Mouse (Mus musculus): ENCODE measurements around the gene Fbxo42.
A peak's percentile ranks its signal among the peaks of the same experiment; 100 is the strongest.

Fbxo42 gene

DNA sequence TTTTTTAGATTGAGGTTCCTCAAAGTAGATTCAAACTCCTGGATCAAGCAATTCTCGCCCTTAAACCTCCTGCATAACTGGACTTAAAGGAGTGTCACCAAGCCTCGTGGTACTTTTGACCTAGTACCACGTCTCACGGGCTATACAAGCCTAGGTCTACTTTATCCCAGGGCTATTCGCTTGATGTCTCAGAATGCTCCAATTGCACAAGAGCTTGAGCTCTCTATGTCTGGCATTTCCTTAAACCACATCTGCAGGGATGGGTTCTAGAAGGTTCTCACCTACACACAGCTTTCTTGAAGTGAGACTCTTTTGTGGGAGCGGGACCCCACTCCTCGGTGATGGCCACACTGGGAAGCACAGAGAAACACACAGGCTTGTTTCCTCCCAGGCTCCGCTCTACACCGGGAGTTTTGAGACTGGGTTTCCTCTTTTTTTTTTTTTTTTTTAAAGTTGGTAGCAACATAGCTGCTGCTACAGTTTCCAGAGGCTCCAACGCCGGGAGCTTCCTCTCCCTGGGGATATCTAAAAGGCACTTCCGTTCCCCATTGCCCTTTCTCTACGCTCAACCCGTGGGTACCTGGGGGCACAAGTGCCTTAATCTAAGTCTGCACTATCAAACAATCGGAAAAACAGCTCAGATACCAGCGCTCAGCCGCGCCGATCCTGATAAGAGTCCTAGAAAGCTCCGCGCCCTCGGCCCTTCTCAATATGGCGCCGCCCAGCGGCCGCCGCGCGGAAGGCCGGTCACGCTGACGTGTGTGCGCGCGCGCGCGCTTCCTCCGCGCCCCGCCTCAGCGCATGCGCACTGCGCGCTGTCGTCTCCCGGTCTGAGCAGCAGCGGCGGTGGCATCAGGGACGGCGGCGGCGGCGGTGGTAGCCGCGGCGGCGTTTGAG is at the start of gene Fbxo42:
Gene Fbxo42, plus strand, starts transcription at position 802 of the 897 bp plus-strand sequence.
- peak; percentile 94 for DNase-seq

DNA sequence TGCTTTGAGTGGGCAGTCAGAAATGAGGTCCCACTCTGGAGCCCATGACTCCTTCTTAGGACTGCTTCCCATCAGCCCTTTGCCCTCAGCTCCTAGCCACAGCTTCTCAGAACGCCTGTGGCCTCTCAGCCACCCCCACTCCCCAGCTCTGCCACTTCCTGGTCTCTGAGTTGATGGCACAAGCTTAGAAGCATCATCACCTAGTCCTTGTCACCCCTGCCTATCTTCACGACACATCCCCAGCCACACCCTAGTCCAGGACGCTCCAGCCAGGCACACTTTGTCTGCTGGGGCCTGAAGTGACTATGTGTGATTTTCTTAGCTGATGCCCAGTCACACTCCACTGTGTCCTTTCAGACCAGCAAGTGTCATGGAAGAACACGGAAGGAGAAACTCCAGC is 48.8 kb upstream of the Fbxo42 start:
- DNase-seq: no peak

- no peak for DNase-seq
Observed at GRCm38 (mm10) chr4:141099956-141100355, 47.8 kb upstream of the Fbxo42 start.

- DNase-seq: no peak
Observed at GRCm38 (mm10) chr4:141101291-141101690, 46.4 kb upstream of the Fbxo42 start.

DNA sequence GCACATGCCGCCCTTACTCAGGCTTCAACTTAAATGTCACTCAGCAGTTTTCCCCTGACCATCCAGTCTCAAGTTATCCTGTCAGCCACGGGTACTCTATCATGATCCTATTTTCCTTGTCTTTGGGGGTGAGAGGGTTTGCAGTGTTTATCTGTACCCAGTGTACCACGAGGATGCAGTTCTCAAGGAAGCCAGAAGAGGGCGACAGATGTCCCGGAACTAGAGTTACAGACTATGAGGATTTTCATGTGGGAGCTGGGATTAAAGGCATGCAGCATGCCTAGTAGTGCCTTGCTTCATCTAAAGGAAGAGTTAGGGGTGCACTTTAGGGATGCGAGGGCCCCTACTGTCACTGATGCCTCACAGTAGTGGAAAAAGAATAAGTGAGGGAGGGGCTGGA is 45.9 kb upstream of the Fbxo42 start:
- no peak for DNase-seq

- no peak for DNase-seq
Observed at GRCm38 (mm10) chr4:141106526-141107183, 41.1 kb upstream of the Fbxo42 start.

DNA sequence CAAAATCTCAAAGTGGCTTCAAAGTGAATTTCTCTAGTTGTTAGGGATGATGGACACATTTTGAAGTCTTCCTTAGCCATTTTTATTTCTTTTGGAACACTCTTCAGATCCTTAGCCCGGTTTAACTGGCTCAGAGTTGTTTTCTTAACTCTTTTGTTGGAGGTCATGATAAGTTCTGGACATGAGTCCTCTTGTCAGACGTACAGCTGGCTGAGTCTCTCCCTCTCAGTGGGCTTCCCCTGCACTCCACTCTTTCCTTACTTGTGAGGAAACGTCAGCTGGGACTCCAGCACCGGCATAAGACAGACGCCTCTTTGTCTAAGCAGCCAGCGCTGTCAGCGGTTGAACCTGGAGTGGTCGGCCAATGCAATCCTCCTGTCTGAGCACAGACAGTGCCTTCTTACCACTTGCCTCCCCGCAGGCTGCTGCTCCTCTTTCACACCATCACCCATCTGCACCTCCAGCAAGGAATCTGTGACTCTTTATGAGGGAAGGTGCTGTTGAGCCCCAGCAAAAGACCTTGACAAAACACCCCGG is 39.4 kb upstream of the Fbxo42 start:
- no peak for DNase-seq

- DNase-seq: no peak
Observed at GRCm38 (mm10) chr4:141113831-141114230, 33.9 kb upstream of the Fbxo42 start.

DNA sequence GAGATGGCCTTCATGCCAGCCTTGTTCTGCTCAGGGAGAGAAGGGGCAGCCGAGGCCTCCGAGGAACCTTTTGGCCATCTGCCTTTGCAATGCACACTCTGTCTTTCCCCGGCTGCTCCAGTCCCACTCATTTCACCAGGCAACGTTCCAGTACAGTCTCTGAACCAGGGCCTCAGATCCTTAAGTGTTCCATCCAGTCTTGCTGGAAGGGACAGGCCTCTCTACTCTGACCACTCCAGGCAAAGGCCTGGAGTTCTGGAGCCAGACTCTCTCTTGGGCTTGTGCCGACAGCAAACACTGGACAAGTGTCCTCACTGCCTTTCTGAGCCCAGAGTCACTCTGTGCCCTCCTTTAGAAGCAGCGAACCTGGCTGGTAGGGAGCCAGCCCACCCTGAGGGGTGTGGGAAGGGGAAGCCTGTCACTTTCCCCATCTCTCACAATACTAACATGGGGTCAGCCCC is 33.2 kb upstream of the Fbxo42 start:
- no peak for DNase-seq

DNA sequence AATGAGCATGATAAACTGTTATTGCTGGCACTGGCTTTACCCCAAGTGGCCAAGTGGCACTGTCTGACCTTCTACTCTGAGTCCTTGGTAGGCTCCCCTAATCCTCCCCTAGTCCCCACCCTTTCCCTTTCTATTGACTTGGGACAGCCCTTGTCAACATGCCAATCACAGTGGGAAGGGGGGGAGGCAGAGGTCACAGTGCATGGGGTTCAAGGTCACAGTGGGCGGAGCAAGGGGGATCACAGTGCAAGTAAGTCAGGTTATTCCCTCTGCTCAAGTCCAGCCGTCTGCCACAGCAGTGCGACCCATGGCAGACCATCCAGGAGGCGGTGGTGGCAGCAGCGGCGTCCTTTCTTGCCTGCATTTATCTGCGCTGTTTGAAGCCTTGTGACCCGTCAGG is 32.3 kb upstream of the Fbxo42 start:
- DNase-seq: no peak

DNA sequence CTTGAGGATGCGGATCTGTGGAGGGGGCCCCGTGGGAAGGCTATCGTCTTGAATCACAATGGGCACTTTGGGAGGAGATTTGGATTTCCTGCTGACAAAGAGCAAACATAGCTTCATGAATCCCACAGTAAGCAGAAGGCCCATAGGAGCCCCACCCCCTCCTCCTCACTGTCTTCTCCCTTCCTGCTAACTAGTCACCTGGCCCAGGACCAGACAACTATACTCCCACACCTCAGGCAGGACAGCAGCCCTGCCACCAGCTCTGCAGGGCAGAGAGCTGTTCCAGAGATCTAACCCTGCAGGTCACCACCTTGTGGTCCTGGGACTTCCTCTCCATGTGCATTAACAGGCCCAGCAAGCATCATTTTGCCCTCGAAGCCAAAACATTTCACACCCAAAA is 29.0 kb upstream of the Fbxo42 start:
- no peak for DNase-seq

DNA sequence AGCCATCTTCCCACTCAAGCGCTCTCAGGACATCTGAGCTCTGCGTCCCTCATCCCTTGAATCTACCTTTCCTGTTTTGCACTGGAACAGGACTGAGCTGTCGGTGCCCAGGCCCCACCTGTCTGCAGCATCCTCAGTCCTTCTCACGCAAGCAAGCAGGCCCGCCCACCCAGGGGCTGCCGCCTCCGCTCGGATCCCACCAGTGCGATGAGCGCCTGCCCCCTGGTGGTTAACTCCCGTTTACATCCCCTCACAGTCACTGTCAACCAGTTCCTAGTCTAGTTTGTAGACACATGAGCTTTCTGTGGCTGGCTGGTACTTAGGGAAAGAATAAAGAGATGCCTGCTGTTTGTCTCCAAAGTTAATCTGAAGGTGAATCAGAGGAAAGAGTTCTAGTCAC is 27.0 kb upstream of the Fbxo42 start:
- DNase-seq: peak; percentile 82

DNA sequence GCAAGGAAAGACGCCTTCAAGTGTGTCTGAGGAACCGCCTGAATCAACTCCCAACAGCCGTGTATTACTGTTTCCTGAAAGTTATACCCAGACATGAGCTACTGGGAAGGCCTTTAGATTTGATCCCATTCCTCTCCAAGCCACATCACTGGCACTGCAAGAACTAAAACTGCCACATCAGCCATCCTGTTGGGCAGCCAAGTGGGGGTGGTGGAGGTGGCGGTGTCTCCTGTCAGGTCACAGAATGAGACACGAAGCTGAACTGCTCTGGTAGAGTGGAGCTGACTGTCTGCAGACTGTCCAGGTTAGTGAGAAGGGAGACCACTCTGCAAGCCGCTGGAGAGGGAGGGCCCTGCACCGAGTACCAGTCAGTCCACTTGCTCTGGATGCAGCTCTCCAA is 25.1 kb upstream of the Fbxo42 start:
- DNase-seq: no peak

DNA sequence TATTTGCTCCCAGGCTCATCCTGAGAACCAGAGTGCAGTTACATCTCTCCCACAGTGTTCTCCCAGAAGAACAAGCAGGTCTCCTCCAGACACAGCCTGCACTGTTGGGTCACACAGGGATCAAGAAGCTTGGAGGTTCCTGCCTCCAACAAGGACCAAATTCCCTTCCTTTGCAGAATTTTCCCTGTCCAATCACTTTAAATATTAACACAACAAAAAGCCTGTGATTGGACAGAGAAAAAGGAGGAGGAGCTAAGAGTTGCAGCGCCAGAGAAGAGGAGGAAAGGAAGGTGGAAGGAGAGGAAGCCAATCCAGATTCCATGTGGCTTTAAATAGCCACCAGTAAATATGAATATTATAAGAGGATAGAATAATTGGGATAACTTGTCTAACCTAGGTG is 24.6 kb upstream of the Fbxo42 start:
- DNase-seq: no peak

DNA sequence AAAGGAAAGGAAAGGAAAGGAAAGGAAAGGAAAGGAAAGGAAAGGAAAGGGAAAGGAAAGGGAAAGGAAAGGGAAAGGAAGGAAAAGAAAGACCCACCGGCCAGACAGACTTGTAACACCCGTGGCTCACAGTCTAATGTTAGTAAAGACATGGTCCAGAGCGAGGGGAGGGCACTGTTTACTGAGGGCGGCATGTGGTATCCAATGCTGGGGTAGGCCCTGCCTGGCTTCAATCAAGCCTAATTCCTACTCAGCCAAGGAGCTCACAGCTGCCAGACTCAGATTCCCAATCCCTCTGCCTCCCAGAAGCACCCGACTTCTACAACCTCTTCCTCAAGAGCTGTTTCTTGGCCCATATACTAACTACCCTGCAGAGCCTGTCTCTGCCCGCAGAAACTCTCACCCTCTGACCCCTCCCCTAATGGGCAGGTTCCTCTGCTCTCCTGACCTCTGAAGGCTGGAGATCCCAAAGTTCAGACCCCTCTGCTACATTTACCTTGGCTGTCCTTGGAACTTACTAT is 18.5 kb upstream of the Fbxo42 start:
- no peak for DNase-seq

- no peak for DNase-seq
Observed at GRCm38 (mm10) chr4:141130704-141131342, 16.9 kb upstream of the Fbxo42 start.

- no peak for DNase-seq
Observed at GRCm38 (mm10) chr4:141131531-141132061, 16.1 kb upstream of the Fbxo42 start.

DNA sequence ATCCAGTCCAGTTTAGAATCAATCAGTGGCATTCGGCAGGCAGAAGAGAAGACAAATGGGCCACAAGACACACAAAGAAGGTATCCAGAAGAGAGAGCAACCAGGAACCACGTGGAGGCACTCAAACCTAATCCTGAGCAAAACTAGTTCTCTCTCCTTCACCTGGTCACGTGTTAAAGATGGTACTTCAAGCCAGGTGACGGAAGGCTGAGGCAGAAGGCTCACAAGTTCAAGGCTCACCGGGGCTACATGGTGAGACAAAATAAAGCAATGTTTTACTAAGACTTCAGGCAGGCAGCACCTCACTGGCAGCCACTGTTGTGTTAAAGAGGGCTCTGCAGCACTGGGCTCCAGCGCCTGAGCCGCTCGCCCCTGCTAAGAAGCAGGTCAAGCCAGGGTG is 15.5 kb upstream of the Fbxo42 start:
- no peak for DNase-seq

GRCm38 (mm10) chr4:141133227-141133626 is 14.5 kb upstream of the Fbxo42 start:
- DNase-seq: no peak

GRCm38 (mm10) chr4:141134031-141134441 is 13.7 kb upstream of the Fbxo42 start:
- DNase-seq: no peak

- no peak for DNase-seq
Observed at GRCm38 (mm10) chr4:141134751-141135530, 12.8 kb upstream of the Fbxo42 start.

DNA sequence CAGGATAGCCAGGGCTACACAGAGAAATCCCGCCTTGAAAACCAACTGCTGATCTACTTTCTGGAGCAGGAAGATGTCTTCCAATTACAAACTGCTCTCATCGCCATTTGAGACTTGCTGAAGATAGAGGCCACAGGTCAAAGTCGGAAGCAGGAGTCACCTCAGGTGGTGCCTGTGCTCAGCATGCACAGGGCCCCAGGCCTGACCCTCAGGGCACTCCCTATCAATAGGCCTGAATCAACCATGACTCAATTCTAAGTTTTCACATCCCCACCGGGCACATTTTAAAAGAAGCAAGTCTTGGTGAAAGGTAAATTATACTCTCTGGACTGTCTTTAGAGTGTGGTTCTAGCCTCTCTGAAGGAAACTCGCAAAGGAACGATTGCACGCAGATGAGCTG is 11.6 kb upstream of the Fbxo42 start:
- no peak for DNase-seq

Measured in right cerebral cortex, postnatal 14 days (tissue).